Mouse (Mus musculus): ENCODE data around the gene Gtf2h3. TPM values are rescaled to one million over a fixed set of nuclear protein-coding genes. Genes with fewer than 3 reads are reported as not detected.

Gene Gtf2h3
- polyA plus RNA-seq, 1 experiment = 83.8 TPM

DNA sequence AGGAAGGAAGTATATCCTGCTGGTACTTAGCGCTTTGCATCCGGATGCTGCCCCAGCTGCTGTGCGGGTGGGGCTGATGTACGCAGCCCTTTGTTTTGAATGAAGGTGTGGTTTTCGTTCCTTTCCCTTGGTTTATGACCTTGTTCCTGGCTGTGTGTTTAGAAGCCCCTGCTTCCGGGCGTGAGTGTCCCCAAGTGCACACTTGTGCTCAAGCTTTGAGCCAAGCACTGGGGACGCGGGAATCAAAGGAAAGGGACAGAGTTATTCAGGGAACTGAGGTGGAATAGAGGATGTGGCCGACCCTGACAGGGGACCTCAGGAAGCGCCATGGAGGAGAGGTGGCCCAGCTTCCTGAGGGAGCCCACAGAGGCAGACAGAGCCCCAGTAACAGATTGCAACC, 35.8 kb downstream of the Gtf2h3 start:
- TF ChIP-seq POLR2A (IDR thresholded peaks at IDR 0.05; ENCODE audit: insufficient read depth, low read length) = no peak
- TF ChIP-seq EP300 (IDR thresholded peaks at IDR 0.05; ENCODE audit: insufficient read depth, low read depth, low read length) = no peak
- Histone ChIP-seq H3K4me1 (ENCODE audit: control insufficient read depth, insufficient read depth, low read length) (peaks cover 2% of the 10 kb centered on the region), H3K4me3 (ENCODE audit: low read depth, low read length) (no peak overlapping the region), H3K27me3 (ENCODE audit: control insufficient read depth, insufficient read depth, low read length, poor library complexity, severe bottlenecking) (no peaks in the 10 kb centered on the region), H3K27ac (ENCODE audit: insufficient read depth, low read length) (0 out of 2 replicates have a peak overlapping the region, but pooled peaks have one; percentile 30), H3K9me3 (replicated peaks; ENCODE audit: control insufficient read depth, insufficient read depth, low read length, poor library complexity, severe bottlenecking) (no peaks in the 10 kb centered on the region), H3K36me3 (ENCODE audit: control insufficient read depth, insufficient read depth, low read length, poor library complexity, severe bottlenecking) (no peaks in the 10 kb centered on the region), H3K9ac (ENCODE audit: low read depth, poor library complexity, severe bottlenecking) (no peak overlapping the region)

DNA sequence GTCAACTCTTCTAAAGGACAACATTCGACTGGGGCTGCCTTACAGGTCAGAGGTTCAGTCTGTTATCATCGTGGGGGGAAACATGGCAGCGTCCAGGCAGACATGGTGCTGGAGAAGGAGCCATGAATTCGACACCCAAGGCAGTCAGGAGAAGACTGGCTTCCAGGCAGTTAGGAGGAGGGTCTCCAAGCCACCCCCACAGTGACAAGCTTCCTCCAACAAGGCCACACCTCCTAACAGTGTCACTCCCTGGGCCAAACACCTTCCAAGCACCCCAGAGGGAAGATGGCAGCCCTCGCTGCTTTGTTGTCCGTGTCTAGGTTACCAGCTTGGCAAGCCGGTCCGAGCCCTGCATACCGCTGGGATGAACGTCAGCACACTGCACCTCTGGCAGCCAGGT, 39.8 kb downstream of the Gtf2h3 start:
- H3K9me3 ChIP-seq (replicated peaks; ENCODE audit: control insufficient read depth, insufficient read depth, low read length, poor library complexity, severe bottlenecking) = no peaks in the 10 kb centered on the region
- no peaks in the 10 kb centered on the region for H3K36me3 ChIP-seq (ENCODE audit: control insufficient read depth, insufficient read depth, low read length, poor library complexity, severe bottlenecking)
- peak overlapping the region; percentile 51 for H3K4me3 ChIP-seq (ENCODE audit: low read depth, low read length)
- no peak overlapping the region for H3K27ac ChIP-seq (ENCODE audit: insufficient read depth, low read length)
- peak; percentile 55 for TF ChIP-seq POLR2A (IDR thresholded peaks at IDR 0.05; ENCODE audit: insufficient read depth, low read length)
- TF ChIP-seq EP300 (IDR thresholded peaks at IDR 0.05; ENCODE audit: insufficient read depth, low read depth, low read length) = no peak
- no peak overlapping the region for H3K9ac ChIP-seq (ENCODE audit: low read depth, poor library complexity, severe bottlenecking)
- no peaks in the 10 kb centered on the region for H3K4me1 ChIP-seq (ENCODE audit: control insufficient read depth, insufficient read depth, low read length)
- no peaks in the 10 kb centered on the region for H3K27me3 ChIP-seq (ENCODE audit: control insufficient read depth, insufficient read depth, low read length, poor library complexity, severe bottlenecking)

GRCm38 (mm10) chr5:124621362-124621761, 42.4 kb downstream of the Gtf2h3 start:
- TF ChIP-seq CTCF (IDR thresholded peaks at IDR 0.05; ENCODE audit: low read depth, low read length) = no peak
- no peak for TF ChIP-seq POLR2A (IDR thresholded peaks at IDR 0.05; ENCODE audit: insufficient read depth, low read length)
- H3K36me3 ChIP-seq (ENCODE audit: control insufficient read depth, insufficient read depth, low read length, poor library complexity, severe bottlenecking) = no peaks in the 10 kb centered on the region
- no peak overlapping the region for H3K27ac ChIP-seq (ENCODE audit: insufficient read depth, low read length)
- H3K27me3 ChIP-seq (ENCODE audit: control insufficient read depth, insufficient read depth, low read length, poor library complexity, severe bottlenecking) = no peaks in the 10 kb centered on the region
- no peak overlapping the region for H3K9ac ChIP-seq (ENCODE audit: low read depth, poor library complexity, severe bottlenecking)
- H3K4me1 ChIP-seq (ENCODE audit: control insufficient read depth, insufficient read depth, low read length) = no peaks in the 10 kb centered on the region
- no peak overlapping the region for H3K4me3 ChIP-seq (ENCODE audit: low read depth, low read length)
- H3K9me3 ChIP-seq (replicated peaks; ENCODE audit: control insufficient read depth, insufficient read depth, low read length, poor library complexity, severe bottlenecking) = no peaks in the 10 kb centered on the region

- H3K27me3 ChIP-seq (ENCODE audit: control insufficient read depth, insufficient read depth, low read length, poor library complexity, severe bottlenecking) = no peaks in the 10 kb centered on the region
- TF ChIP-seq CTCF (IDR thresholded peaks at IDR 0.05; ENCODE audit: low read depth, low read length) (no peak), POLR2A (IDR thresholded peaks at IDR 0.05; ENCODE audit: insufficient read depth, low read length) (no peak), EP300 (IDR thresholded peaks at IDR 0.05; ENCODE audit: insufficient read depth, low read depth, low read length) (no peak)
- H3K9me3 ChIP-seq (replicated peaks; ENCODE audit: control insufficient read depth, insufficient read depth, low read length, poor library complexity, severe bottlenecking) = no peaks in the 10 kb centered on the region
- H3K4me3 ChIP-seq (ENCODE audit: low read depth, low read length) = no peak overlapping the region
- no peaks in the 10 kb centered on the region for H3K4me1 ChIP-seq (ENCODE audit: control insufficient read depth, insufficient read depth, low read length)
- H3K36me3 ChIP-seq (ENCODE audit: control insufficient read depth, insufficient read depth, low read length, poor library complexity, severe bottlenecking) = no peaks in the 10 kb centered on the region
- H3K9ac ChIP-seq (ENCODE audit: low read depth, poor library complexity, severe bottlenecking) = no peak overlapping the region
- H3K27ac ChIP-seq (ENCODE audit: insufficient read depth, low read length) = no peak overlapping the region
Measured at GRCm38 (mm10) chr5:124622890-124623289, 44.0 kb downstream of the Gtf2h3 start.

DNA sequence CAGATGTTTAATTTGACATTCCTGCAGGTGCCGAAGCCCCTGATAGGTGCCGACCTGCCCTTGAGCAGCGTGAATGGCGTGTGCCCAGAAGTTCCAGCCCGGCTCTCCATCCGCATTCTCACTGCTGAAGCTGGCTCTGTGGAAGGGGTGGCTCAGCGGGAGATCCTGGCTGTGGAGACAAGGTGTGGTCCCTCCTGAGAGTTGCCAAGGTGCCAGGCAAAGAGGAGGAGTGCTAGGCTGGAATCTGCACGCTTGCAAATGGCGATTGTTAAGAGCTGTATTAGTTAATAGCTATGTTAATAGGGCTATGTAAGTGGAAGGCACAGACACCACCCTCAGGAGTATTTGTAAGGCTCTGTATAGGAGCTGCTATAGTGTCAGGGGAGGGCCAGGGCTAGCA, 45.4 kb downstream of the Gtf2h3 start:
- Histone ChIP-seq H3K27ac (ENCODE audit: insufficient read depth, low read length) (no peak overlapping the region), H3K36me3 (ENCODE audit: control insufficient read depth, insufficient read depth, low read length, poor library complexity, severe bottlenecking) (no peaks in the 10 kb centered on the region), H3K27me3 (ENCODE audit: control insufficient read depth, insufficient read depth, low read length, poor library complexity, severe bottlenecking) (no peaks in the 10 kb centered on the region), H3K9ac (ENCODE audit: low read depth, poor library complexity, severe bottlenecking) (no peak overlapping the region), H3K4me1 (ENCODE audit: control insufficient read depth, insufficient read depth, low read length) (no peaks in the 10 kb centered on the region), H3K4me3 (ENCODE audit: low read depth, low read length) (no peak overlapping the region), H3K9me3 (replicated peaks; ENCODE audit: control insufficient read depth, insufficient read depth, low read length, poor library complexity, severe bottlenecking) (no peaks in the 10 kb centered on the region)
- TF ChIP-seq EP300 (IDR thresholded peaks at IDR 0.05; ENCODE audit: insufficient read depth, low read depth, low read length) = no peak
- TF ChIP-seq CTCF (IDR thresholded peaks at IDR 0.05; ENCODE audit: low read depth, low read length) = no peak
- no peak for TF ChIP-seq POLR2A (IDR thresholded peaks at IDR 0.05; ENCODE audit: insufficient read depth, low read length)

DNA sequence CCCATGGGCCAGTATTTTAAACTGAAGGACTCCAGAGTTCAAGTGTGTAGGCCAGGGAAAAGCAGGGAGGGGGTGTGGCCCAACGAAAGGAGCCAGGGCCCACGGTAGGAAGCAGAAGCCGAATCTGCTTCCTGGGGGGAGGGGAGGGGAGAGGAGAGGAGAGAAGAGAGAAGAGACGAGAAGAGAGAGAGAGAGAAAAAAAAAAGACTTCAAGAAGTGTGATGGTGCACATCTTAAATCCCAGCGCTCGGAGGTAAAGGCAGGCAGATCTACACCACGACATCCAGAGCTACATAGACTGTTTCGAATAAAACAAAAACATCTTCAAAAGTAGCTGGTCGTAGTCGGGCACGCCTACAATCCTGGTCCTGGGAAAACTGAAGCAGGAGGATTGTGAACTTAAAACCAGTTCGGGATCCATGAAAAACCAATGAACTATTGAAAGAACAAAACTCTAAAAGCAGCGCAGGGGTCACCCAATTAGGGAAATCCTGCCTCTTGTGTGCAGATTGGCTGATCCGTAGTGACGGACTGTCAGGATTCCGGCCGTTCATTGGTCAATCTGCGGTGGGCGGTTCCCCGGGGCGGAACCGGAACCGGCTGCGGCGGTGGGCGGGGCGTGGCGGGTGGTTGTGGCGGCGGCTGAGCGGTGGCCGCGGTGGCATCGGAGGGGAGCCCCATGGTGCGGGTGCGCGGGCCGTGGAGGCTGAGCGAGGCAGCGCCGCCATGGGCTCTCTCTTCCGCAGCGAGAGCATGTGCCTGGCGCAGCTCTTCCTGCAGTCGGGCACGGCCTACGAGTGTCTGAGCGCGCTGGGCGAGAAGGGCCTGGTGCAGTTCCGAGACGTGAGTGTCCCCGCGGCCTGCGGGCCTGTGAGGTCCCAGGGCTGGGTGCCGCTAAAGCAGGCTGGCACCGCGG, 49.8 kb downstream of the Gtf2h3 start, which contains the start of gene Atp6v0a2:
Atp6v0a2 (plus strand) TSS at position 129 of the 916 bp plus-strand sequence.
- peaks cover 1% of the 10 kb centered on the region for H3K4me1 ChIP-seq (ENCODE audit: control insufficient read depth, insufficient read depth, low read length)
- H3K27ac ChIP-seq (ENCODE audit: insufficient read depth, low read length) = peak within 1 kb of the TSS; percentile 46; the same call in 1 of the 2 replicates
- no peaks in the 10 kb centered on the region for H3K36me3 ChIP-seq (ENCODE audit: control insufficient read depth, insufficient read depth, low read length, poor library complexity, severe bottlenecking)
- H3K9me3 ChIP-seq (replicated peaks; ENCODE audit: control insufficient read depth, insufficient read depth, low read length, poor library complexity, severe bottlenecking) = no peaks in the 10 kb centered on the region
- peak within 1 kb of the TSS; percentile 75 for H3K9ac ChIP-seq (ENCODE audit: low read depth, poor library complexity, severe bottlenecking)
- TF ChIP-seq CTCF (IDR thresholded peaks at IDR 0.05; ENCODE audit: low read depth, low read length) (no peak), EP300 (IDR thresholded peaks at IDR 0.05; ENCODE audit: insufficient read depth, low read depth, low read length) (no peak), POLR2A (IDR thresholded peaks at IDR 0.05; ENCODE audit: insufficient read depth, low read length) (no peak)
- no peaks in the 10 kb centered on the region for H3K27me3 ChIP-seq (ENCODE audit: control insufficient read depth, insufficient read depth, low read length, poor library complexity, severe bottlenecking)
- peak within 1 kb of the TSS; percentile 81 for H3K4me3 ChIP-seq (ENCODE audit: low read depth, low read length)

Measured in ES-Bruce4 (cell line).